Mouse (Mus musculus): Measurements from ENCODE around the gene Atpaf1.

Gene Atpaf1

GRCm38 (mm10) chr4:115784769-115785510, at the start of gene Atpaf1:
Gene Atpaf1, plus strand, starts transcription at chr4:115784812.
- peak; percentile 84 for DNase-seq (ENCODE audit: low read depth, low spot score)

GRCm38 (mm10) chr4:115734867-115735266, 49.7 kb upstream of the Atpaf1 start:
- no peak for DNase-seq (ENCODE audit: low read depth, low spot score)

DNA sequence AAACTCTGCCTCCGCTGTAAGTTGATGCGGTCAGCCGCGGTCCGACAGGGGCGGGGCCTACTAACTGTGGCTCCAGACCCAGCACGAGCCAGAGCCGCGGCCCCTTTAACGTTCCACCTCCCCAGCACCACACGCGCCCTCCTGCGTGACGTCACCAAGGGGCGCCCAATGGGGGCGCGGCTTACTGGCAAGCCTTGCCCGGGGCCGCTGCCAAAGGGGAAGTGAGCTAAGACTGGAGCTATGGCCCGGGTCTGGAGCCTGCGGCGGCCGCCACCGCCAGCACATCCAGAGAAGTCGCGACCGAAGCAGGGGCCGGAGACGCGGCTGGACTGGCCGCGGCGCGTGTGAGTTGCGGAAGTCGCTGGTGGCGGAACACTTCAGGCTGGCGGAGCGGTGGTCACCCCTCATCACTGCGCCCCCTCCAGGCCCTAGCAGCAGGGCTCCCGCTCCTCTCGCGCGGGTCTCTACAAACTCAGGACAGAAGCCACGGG, 47.0 kb upstream of the Atpaf1 start, which contains the start of gene Efcab14:
Gene Efcab14 (plus strand): TSS at position 194 of the 491 bp plus-strand sequence.
- DNase-seq (ENCODE audit: low read depth, low spot score), result peak; percentile 100

GRCm38 (mm10) chr4:115738481-115738985, 46.1 kb upstream of the Atpaf1 start:
- no peak for DNase-seq (ENCODE audit: low read depth, low spot score)

- DNase-seq (ENCODE audit: low read depth, low spot score), result no peak
These were observed 42.0 kb upstream of the Atpaf1 start for GRCm38 (mm10) chr4:115742658-115743057.

DNA sequence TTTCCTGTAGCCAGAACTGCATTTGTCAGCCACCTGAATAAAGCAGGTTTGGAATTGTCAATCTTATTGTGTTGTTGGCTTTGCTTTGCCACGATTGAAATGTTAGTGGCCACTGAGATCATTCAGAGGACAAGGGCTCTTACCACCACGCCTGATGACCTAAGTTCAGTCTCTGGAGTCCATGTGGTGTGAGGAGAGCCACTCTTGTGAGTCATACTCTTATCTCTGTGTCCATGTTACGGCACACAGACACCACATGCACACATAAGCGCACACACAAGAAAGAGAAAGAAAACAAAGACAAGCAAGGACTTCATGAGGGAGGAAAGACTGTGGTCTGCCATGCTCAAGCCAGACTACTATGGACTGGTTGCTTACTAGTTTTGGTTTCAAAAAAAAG, 41.5 kb upstream of the Atpaf1 start:
- no peak for DNase-seq (ENCODE audit: low read depth, low spot score)

- no peak for DNase-seq (ENCODE audit: low read depth, low spot score)
These were observed 36.4 kb upstream of the Atpaf1 start for GRCm38 (mm10) chr4:115748181-115748580.

DNA sequence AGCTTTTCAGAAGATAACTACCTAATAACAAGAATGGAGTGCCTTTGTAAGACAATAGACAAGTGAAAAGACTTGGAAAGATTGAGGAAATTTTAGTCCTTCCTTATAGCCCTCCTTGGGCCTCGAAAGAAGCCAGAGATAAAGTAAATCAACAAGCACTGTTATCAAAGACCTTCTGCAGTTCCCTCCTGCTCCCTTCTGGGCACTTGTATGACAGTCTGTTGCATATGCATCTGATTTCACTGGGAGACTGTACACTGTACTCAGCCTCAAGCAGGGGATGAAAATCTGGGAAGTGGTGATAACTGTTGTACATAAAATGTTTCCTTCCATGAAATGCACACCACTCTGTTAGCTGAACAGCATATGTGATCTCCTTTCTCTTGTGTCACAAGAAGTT, 35.3 kb upstream of the Atpaf1 start:
- DNase-seq (ENCODE audit: low read depth, low spot score), result no peak

DNA sequence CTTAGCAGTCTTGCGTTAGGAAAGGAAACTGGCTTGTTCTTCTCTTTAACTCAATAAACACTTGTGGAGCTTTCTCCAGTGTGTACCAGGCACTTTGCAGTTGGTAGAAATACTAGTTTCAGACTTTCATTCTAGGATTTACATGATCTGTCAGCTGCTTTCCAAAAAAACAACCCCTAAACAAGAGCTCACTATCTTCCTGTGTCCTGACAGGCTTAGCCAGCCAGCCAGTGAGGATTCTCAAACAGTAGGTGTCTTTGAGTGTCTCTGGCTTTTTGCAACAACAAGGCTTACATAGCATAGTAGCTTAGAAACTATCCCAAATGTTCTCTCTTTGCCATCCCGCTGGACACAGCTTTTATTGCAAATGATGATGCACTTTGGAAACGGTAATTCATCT, 30.5 kb upstream of the Atpaf1 start:
- DNase-seq (ENCODE audit: low read depth, low spot score), result no peak

- no peak for DNase-seq (ENCODE audit: low read depth, low spot score)
These were observed 29.8 kb upstream of the Atpaf1 start for GRCm38 (mm10) chr4:115754851-115755250.

DNA sequence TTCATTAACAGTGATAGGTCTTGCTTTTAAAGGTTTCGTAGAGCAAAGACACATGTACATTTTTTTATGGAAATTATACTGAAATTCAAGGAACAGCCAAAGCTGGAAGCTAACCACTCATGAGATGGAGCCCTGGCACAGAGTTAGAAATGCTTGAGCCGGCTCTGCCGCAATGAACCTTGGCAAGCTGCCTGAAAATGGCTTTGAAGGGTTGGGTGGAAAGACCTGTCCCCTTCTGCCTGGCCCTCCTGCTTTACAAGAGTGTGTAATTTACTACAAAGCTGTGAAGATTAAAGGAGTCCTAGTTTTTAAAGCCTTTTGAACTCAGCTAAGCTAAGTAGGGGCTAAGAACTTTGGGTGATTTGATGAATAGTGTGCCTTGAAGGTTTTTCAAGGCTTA, 23.4 kb upstream of the Atpaf1 start:
- no peak for DNase-seq (ENCODE audit: low read depth, low spot score)

DNA sequence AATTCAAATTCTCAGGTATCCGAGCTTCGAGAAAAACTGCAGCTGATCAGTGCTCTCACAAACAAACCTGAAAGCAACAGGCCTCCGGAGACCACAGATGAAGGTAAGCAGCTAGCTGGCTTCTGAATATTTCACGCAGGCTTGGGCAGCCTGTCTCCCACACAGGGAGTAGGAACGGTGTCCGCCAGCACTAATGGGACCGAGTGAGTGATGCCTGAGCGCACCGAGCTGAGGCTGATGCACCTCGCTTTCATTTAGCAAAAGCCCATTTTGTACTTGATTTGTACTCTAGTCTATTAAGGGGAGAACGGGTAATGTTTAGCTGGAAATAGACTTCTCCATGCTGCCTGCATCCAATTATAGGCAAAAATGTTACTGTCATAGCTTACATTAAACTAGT, 20.0 kb upstream of the Atpaf1 start:
- no peak for DNase-seq (ENCODE audit: low read depth, low spot score)

DNA sequence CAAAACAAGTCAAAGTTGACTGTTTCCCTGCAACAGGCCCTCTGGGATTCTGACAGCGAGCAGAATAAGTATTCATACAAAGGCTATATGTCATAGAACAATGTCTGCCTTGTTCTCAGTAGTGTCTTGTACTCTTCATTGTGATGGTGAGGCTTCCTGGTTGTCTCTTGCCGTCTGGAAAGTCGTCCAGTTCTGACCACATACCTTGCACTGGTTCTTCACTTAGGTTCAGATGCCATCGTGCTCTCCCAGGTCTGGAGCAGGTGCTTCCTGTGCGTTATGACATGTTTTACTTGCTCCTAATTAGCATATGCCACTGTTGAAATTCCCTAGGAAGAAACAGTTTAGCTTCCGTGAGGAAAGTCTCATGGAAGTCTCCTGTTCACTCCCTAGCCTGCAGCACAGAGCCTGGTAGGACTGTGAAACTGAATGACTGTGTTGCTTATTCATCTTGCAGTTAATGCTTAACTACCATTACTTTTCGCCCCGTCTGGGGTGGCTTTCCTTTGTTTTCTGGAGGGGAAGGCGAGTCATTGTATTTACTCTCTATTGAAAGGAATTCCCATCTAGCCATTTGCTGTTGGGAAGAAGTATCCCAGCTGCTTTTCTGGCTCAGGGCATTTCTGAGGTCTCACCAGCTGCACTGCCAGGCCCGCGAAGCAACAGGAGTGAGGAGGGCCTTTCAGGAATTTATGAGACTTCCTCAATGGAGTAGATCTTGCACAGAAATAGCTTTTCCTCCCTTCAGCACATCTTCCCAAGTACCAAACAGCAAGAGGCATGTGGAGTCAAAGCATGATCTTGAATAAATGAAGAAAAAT, 16.8 kb upstream of the Atpaf1 start:
- no peak for DNase-seq (ENCODE audit: low read depth, low spot score)

DNA sequence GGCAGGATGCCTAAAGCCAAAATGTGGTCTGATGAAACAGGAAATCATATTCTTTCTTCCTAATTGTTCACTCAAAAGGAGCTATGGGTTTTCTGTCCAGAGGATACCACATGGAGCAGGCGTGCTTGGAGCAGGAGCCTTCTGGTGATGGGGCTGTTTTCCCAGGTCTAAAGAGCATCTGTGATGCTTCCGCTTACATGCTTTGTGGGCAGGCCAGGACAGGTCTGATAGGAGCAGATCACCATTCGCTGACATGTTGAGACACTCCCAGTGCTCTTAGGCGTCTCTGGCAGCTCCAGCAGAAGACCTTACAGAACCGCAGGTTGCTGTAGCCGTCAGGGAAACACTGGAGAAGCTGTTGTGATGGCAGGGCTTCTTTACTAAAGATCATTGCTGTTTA, 9.6 kb upstream of the Atpaf1 start:
- DNase-seq (ENCODE audit: low read depth, low spot score), result no peak

- no peak for DNase-seq (ENCODE audit: low read depth, low spot score)
These were observed 7.0 kb upstream of the Atpaf1 start for GRCm38 (mm10) chr4:115777627-115778026.

DNA sequence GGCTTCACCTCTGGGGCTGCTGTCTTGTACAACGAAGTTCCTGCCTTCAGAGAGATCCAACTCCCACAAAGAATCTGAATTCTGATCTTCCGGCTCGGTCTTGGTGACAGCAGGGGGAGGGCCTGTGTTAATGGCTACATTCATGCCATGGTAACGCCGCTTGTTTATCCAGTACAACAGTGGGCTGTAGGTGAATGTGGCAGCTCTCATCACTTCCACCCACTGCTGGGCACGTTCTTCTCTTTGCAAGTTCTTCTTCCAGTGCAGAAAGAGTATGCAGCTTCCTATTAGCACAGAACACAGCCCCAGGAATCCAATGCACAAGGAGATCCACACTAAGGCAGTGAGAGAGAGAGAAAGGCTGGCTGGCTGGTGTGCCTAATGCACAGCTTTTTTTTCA, 4.3 kb upstream of the Atpaf1 start:
- DNase-seq (ENCODE audit: low read depth, low spot score), result peak; percentile 6

DNA sequence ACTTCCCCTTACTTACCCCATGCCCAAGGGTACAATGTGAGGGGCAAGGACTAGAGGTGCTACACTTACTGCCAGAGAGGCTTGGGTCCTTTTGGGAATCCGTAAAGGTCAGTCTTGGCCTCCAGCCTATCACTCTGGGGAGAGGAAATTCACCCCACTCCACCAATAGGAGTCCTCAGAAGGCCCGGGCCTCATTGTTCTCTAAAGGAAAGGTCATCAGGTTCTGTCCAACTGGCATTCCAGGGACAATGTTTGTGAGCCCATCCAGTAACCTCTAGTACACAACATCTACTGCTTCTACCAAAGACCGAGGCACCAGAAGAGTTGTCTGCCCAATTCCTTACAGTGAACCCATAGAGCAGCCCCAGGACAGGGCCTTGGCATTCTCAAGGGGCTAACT, 3.7 kb upstream of the Atpaf1 start, which contains the start of gene Tex38:
Gene Tex38 (minus strand): TSS at position 101 of the 400 bp plus-strand sequence.
- no peak for DNase-seq (ENCODE audit: low read depth, low spot score)

DNA sequence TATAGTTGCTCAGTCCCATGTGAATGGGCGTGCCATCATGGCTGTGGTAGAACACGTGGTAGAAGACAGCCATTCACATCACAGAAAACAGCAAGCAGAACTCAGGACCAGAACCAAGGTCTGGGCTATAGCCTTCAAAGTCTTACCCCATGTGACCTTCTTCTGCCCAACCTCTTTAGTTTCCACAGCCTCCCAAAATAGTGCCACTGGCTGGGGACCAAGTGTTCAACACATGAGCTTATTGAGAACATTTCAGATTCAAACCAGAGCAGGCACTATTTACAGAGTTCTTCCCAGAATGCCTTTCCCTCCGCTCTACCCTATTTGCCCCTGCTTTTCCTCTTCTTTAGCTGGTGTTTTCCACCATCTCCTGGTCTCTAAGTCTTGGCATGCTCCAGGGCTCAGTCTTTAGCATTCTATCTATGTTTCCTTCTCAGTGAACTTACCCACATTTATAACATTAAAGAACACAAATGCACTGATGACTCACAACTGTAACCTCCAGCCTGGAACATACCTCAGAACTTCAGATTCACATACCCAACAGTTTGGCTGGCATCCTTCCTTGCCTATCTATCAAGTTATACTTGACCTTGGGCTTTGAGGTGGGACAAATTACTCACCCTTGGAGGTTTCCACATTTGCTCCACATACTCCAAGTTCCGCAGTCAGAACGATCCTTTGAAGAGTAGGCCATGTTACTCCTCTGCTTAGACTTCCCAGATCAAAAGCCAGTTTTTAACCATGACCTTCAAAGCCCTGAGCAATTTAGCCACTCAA, 2.4 kb upstream of the Atpaf1 start:
- no peak for DNase-seq (ENCODE audit: low read depth, low spot score)

DNA sequence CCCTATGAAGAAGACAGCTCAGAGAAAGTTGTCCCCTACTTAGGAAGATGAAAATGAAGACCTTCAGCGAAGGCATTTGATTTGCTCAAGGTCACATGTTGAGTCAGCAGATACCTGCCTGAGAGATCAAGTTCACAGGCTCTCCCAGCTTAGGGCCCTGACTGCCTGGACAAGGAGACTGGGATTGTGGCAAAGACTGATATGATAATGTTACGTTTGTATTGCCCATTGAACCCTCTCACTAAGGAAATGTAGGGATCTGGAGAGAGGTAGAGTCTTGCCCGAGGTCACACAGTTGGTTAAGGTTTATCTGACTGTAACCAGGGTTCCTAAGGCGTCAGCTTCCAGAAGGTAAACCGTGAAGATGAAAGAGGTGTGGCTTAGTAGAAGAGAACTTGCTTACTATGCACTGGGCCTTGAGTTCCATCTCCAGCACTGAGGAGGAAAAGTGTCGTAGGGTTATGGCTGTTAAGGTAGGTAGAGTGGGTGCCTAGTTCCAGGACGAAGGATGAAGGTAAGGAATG, 961 bp downstream of the Atpaf1 start:
- DNase-seq (ENCODE audit: low read depth, low spot score), result no peak

DNA sequence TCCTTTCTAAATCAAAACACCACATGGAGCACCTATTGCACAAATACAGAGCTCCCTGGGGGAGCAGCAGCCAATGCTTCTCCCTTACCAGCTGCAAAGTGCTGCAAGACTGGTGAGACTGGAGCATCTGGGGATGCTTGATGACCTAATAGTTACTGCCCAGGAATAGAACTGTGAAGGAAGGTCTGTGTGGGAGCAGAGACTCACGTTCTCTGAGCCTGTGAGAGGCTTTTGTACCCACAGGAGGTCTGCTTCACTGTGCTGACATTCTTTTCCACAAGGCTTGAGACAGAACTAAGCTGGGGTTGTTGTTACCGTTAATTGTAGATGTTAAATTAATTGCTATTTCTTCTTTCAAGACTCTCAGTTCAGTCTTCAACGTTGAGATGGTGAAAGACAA, 6.3 kb downstream of the Atpaf1 start:
- DNase-seq (ENCODE audit: low read depth, low spot score), result no peak

DNA sequence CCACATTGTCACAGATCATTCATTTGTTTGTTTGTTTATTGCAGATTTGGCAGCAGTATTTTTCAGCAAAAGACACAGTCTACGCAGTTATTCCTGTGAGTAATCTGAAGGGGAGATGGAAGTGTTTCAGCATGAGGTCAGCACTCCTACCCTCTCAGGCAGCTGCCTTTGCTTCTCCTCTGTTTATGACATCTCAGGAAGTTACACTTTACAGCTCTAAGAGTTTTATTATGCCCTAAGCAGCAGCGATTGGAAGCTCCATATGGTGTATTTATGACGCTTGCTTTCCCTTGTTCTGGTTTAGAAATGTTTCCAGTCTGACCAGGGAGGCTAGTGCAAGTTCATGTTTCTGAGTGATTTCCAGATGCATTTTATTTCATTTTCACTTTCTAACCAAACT, 10.7 kb downstream of the Atpaf1 start:
- no peak for DNase-seq (ENCODE audit: low read depth, low spot score)
